Mouse (Mus musculus): ENCODE data around the gene Pbx1.

Gene Pbx1

DNA sequence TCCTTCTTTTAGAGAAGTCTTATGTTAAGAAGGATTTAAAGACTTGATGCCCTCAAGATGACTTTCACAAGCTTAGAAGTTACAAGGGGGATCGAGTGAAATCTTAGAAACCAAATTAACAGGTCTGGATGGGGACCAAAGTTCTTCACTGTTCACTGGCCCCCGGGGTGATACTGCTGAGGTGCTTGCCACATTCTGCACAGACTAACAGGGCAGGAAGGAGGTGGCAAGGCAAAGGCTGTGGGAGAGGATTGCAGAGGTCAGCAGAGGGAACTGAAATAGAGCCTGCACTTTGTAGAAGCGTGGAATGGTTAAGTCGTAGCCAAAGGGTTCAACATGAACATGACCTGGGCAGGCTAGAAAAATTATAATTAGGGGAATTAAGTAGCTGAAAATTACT lies 256.5 kb downstream of the Pbx1 start:
- in situ Hi-C loops (cut with MboI, MseI), result no loop called here

DNA sequence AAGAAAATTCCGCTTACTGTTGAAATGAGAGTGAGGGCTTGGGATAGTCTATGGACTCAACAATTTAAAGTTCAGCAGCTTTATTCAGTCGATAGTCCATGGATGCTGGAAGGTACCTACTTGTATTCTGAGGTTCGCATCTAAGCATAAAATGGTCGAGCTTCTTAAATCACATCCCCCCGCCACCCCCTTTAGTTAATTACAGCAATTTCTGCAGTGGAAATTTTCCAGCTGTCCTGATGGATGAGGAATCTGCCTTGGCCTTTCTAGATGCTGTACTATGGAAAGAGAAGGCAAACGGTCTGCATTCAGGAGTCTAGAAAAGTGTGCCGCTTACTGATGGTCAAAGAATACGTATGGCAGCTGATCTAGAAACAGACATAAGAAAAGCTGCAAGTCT lies 262.3 kb downstream of the Pbx1 start:
- in situ Hi-C loops (cut with MboI, MseI), result no loop called here

DNA sequence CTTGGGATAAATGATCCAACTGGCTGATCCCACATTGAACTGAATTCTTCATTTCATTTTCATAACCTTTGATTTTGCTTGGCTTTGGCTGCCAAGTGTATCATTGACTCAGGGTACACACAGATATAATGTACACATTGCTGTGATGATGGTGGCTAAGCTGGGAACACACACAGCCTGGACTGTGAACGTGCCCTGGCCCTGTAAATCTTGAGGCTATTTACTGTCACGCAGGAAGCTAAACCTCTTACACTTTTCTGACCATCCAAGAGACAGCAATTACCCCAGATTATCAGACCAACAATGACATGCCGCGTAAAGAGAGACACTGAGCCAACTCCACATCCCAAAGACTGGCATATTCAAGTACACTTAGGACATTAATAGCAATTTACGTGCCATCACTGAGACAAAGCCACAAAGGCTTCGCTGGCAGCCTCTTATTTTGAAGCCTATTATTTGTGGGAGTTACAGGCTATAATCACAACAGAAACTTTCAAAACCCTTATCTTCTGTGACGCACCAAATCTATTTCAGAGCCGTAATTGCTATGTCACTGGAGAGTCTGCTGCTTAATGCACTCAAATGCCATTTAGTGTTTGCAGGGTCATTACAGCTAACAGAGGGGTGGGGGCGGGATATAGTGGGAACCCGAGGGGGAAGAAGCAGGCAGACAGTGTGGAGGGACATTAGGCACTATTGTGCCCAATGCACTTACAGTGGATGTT lies 262.9 kb downstream of the Pbx1 start:
- in situ Hi-C loops (cut with MboI, MseI), result no loop called here

DNA sequence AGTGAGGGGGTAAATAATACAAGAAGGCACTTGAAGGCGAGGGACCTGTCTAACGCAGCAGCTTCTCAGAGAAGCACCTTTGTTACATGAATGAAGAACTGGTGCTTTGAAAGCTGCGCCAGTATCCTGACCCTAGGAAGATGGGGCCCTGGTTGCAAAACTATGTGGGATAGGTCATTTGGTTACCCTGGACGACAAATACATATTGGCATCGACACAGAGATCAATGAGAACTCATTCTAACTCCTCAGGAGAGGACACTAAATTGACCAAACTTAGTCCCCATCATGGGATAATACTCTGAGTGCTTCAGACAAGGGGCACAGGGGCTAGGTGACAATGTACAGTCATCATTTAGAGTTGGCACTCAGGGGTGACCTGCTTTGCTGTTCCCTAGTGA lies 264.3 kb downstream of the Pbx1 start:
- in situ Hi-C loops (cut with MboI, MseI), result no loop called here

DNA sequence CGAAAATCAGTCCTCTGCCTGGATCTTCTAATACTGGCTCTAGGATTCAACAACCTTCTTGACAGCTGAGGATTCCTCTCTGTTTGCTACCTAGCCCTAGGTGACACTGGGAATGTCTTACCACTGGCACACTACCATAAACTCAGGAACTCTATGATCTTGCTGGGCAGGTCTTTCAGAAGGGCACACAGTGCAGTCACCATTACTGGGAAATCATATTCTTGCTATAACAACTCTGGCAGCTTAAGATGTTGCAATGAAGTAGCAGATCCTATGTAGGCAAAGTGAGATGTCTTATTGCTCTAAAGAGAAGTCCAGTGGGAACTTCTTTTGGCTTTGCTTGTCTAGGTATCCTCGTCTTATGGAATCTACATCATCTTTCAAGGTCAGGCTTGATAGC lies 265.2 kb downstream of the Pbx1 start:
- in situ Hi-C loops (cut with MboI, MseI), result no loop called here

DNA sequence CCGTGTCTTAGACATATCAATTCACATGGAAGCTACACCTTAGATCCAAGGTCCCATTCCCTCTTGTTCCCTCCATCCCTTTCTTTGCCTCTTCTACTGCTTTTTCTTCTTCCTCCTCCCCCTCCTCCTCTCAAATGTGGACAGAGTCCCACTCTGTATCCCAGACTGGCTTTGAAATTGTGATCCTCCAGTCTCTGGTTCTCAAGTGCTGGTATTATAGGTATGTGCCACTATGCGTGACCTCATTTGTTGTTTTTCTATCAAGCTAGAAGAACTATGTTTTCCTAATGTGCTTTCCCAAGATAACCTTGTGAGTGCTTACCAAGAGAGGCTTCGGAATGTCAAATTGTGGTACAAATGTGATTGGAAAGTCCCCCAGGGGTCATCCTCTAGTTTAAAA lies 267.1 kb downstream of the Pbx1 start:
- in situ Hi-C loops (cut with MboI, MseI), result no loop called here

DNA sequence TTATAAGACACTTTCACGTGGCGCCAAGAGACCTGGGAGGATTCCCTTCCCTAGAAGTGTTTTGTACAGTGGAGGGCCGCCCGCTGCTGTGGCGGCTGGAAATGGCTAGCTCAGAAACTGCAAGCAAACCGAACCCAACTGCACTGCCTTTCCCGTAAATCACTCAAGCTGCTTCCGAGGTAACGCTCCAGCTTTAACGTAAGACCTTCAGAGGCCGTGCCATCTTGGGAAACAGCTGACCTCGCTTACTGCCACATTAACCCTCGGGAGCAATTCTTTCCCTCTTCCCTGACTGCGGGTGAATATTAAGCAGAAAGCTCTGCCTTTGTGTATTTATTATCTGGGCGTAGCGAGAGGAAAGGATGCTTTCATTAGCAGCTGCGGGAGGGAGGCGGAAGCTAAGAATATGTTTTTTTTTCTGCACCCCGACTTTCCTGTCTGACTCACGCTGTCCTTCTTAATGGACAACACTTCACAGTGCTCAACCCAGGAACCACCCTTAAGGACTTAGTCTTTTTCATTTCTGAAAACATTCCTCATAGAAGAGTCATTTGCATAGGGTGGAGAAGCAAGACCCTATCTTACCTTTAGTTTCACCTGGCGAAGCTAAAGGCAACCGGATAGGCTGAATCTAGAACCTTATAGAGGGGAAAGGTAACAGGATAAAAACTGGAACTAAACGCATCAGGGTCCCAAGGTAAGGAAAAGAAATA lies 268.4 kb downstream of the Pbx1 start:
- in situ Hi-C loops (cut with MboI, MseI), result no loop called here

DNA sequence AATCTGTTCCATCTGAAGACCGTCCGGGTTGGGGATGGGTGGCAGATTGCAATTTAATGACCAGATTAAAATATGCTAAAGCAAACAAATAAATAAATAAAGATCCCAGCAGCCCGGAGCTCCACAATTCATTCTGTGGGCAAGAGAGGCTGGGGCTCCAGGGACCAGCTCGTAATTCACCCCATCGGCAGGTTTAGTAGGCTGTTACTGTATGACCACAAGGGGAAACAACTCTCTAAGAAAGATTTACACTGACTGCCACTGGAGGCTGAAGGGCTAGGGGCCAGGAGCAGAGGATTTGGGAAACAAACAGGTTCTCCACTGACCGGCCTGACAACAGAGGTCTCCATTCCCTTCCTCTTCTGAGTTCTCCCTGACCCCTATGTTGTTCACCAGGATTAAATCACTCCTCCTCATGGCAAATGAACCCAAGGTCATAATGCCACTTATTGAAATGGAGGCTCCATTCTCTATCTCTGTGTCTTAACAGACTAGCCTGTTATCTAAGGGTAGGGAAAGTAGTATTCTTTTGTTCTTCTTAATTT lies 292.9 kb downstream of the Pbx1 start:
- in situ Hi-C loops (cut with MboI, MseI), result no loop called here

DNA sequence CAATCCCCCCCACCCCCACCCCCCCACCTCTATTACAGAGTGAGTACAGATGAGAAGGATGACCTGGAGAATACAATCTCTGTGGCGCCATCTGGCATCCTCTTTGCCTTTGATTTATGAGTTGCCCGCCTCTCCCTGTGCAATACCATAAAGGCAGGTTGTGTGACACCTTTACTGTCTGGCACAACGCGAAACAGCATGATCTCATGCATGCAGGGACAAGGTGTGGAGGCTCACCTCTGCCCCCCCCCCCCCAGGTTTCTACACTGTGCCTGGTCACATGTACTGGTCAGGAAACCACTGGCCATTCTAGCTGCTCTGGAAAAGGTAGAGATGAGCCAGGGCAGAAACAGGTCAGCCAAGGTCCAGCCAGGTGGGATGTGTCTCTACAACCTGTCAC lies 293.4 kb downstream of the Pbx1 start:
- in situ Hi-C loops (cut with MboI, MseI), result no loop called here

DNA sequence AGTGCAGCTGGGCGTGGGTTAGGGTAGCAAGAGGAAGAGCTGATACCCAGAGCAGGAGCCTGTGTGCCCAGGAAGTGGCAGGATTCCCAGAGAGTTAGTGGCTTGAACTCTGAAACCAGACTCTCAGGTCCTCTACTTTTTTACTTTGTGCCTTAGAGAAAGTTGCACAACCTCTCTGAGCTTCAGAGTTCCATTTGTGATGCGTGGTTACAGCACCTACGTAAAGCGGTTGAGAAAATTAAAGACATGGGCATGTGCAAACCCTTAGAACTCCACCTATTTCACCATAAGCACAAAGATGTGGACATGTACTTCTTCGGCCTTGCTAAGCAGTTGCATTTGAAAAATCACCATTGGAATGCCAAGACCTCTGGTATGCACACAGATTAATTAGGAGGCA lies 294.2 kb downstream of the Pbx1 start:
- in situ Hi-C loops (cut with MboI, MseI), result no loop called here

DNA sequence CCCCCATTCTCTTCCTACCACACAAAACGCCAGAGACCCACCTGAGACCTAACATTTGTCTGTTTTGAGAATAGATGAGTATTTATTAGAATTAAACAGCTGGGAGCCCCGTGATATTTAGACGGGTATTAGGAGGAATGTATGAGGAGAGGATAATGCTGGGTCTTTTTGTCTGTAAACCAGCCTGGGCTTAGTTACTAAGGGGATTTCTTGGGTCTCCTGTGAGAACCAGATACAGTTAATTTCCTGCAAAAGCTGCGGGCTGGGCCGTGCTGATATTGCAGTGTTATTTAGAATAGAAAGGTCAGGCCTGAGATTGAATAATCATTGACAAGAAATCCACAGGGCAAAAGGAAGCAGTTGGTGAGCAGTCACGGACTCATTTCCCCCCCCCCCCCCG lies 296.5 kb downstream of the Pbx1 start:
- in situ Hi-C loops (cut with MboI, MseI), result no loop called here

DNA sequence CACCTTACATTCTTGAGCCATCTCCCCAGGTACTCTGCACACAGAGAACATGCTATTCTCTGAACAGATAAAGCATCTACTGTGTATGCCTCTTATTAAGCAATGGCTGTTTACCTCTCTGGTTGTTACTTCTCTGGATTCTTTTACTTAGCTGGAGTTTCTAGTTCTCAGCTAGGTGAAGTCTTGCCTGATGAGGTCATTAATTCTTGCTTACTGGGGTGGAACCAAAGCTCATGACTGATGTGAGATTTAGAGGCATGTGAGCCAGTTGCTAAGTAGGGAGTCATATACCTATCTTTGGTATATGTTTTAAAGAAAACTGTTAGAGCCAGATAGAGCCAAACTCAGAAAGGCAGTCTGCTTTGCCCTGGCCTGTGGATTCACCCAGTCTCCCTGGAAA lies 298.4 kb downstream of the Pbx1 start:
- in situ Hi-C loops (cut with MboI, MseI), result no loop called here

DNA sequence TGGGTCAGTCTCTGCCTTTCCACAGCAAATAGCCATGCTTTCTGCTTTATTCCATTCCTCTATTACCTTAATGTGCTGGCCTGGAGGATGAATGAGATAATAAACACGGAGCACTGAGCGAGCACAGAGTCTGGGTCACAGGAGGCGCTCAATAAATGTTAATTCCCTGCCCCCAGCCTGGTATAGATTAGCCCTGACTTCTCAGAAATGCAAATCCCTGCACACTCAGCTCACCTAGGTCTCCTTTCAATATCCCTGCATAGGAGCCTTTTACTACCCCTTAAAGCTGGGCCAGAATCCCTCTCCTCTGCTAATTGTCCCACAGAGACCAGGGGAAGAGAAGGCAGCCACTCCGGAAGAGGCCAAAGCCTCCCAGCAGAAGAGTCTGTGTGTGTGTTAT lies 304.1 kb downstream of the Pbx1 start:
- in situ Hi-C loops (cut with MboI, MseI), result no loop called here

DNA sequence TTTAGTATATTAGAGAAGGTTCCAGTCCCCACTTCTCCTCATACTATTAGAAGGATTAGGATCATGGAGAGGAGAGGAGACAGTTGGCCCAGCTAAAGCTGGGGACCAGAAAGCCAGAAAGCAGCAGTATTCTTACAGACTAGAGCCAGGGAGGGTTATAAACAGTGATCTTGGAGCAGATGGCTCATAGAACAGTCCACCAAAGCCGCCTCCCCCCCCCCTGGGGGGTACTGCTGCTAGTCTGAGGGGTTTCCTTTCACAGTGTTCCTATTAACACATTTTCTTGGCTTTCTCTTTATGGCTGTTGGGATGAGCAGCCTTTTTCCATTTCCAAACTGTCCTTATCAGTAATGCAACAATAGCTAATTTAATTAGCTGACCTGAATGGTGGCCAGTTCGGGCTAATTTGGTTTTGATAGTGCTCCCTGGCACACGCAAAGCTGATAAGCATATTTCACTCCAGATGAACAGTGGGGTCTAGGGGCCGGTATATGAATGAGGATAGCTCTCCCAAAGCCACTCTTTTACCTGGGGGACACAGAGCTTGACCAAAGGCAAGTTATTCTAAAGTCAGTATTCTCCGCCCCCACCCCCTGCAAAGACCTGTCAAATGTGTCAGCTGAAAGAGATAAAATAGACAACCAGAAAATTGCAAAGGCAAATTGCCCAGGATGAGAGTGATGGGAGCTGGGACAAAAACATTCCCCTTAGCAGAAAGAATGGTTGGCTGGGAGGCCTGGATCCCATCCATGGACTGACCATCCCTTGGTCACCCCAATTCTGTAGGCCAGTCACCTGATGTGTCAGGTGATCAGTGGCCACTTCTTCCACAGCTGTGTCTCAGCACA lies 307.2 kb downstream of the Pbx1 start:
- in situ Hi-C loops (cut with MboI, MseI), result no loop called here

DNA sequence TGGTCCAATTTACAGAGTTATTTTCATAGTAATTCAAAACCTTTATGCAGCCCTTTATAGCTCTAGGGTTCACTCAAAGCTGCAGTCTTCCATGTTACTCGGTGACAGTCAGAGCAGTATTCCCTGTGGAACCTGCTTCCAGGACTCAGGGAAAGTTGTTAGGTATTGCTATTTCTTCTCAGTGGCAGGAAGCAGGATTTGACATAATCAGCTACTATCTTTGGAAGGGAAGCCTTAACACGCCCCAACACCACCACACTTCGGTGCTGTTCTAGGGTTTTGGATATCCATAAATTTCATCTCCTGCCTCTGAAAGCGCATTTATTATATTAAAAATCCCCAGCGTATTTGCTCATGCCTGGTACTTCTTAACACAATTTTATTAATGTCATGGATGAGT lies 314.0 kb downstream of the Pbx1 start:
- in situ Hi-C loops (cut with MboI, MseI), result no loop called here

DNA sequence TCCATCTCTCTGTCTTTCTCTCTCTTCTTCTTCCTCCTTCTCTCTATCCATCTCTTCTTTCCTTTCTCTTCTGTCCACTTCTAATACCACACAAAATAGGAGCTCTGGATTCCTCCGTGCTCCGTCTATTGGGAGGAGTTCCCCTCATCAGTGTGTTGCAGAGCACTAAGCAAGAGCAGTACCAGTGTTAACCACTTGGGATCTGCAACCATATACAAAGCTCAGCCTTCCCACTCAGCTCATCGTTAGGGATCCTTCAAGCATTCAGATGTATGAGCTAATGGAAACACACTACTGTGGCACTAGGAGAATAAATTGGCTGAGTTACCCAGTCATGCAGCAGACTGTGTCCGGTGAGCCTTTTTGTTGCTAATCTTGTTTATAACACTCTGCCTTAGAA lies 314.7 kb downstream of the Pbx1 start:
- in situ Hi-C loops (cut with MboI, MseI), result no loop called here

DNA sequence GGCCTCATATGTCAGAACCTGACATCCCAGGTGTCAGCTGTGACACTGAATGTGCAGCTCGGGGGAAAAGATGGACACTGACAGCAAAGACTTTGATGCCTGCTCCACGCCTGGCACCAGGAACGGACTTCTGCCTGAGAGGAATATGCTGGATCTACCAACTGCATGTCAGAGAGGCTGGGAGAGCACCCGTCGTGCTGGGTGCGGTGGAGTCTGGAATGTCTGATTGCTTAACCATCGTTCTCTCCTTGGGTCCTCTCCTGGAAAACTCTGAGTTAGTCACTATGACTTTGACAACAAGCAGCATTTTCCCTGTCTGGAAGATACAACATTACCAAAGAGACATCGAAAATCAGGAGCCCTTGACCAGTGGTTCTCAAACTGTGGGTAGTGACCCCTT lies 322.3 kb downstream of the Pbx1 start:
- in situ Hi-C loops (cut with MboI, MseI), result no loop called here

DNA sequence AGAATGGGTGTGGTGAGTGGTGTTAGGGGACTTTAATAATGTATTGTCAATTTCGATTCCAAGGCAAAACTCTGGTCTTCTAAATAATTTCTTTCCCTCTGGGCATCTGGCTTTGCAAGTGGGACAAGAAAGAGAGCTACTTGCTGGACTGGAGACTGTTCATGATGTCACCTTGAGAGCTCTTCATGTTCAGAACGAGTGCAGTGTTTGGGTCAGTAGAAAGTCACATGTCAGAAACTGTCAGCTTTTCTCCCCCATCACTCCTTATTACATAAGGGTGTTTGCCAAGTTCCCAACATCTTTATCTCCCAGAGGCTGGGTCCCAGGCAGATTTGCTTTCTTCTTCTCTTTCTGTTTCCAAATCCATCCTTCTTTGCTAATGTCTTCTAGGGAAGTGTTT lies 328.2 kb downstream of the Pbx1 start:
- in situ Hi-C loops (cut with MboI, MseI), result no loop called here

DNA sequence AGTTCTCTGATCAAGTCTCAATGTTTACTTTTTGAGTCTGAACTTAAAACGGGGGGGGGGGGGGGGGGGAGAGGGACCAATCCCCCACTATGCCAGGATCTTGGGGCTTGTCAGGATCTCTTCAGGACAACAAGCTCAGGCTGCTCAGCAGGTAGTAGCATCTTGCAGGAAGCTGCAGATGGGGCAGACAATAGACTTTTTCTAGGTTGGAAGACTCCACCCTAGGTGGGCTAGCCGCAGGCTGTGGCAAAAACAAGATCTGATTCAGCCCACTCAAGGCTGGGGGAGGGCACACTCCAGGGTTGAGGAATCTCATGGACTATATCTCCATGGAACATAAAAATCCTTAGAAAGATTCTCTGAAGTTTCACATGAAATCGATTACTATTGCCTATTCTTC lies 330.6 kb downstream of the Pbx1 start:
- in situ Hi-C loops (cut with MboI, MseI), result no loop called here

DNA sequence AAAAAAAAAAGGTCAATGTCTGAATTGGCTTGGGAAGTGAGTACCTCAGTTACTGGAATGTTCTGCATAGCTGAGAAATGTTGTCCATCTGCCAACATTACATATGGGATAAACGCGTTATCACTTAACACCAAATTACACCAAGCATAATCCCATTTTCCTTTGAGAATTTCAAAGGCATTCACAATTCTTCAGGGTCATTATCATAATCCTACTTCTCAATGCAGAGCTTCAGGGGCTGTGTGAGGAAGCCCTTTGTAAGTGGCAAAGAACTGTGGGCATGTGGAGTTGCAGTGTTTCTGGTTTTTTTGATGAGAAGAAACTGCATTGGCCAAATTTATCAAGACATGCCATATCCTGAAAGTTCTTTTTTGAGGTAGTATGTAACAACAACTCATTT lies 333.3 kb downstream of the Pbx1 start:
- in situ Hi-C loops (cut with MboI, MseI), result no loop called here

DNA sequence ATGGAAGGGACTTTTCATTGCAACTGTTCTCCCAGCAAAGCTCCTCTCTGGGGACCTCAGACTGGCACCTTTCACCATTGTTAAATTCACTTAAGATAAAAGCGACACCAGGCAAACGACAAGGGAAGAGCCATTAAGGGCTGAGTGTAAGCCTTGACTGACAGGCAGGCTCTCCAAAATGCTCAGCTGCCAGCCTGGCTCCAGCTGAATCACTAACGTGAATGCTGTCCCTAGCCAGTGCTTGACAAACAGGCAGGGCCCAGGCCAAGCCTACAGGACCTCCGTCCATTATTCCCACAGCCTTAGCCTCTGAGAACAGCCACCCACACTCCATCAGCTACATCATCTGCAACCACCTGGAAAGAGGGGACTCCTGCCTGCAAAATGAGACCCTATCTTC lies 337.4 kb downstream of the Pbx1 start:
- in situ Hi-C loops (cut with MboI, MseI), result no loop called here

DNA sequence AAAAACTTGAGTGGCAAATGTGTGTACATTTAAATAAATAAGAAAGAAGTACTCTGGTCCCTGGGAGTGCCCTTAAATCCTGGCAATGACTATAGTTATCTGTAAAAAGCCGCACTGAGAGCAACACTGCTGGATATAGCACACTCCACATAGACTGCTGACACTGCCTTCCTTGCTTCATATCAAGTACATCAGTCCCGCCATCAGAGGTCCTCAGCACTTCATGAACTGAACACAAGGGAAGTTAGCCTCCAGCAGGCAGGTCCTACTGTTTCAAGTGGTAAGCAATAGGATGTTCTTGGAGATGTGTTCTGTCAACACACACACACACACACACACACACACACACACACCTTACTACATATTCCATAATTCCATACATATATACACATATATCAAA lies 339.0 kb downstream of the Pbx1 start:
- in situ Hi-C loops (cut with MboI, MseI), result no loop called here

Data from regulatory T cell (primary cell).